Mouse (Mus musculus) inflammation-experienced regulatory T-cells, adult 16 weeks (primary cell): ENCODE results near the gene Pdcd4. TPM values are rescaled to one million over a fixed set of nuclear protein-coding genes. Genes with fewer than 3 reads are reported as not detected.

Experiments
- polyA plus RNA-seq: library from polyadenylated mRNA; unstranded; fragments of 100-300 nt; shearing (Covaris generic); gene quantifications from one replicate; pipeline ENCODE4 v1.2.1, GENCODE M21; 2017

Pdcd4 gene
- polyA plus RNA-seq: 162 TPM

DNA sequence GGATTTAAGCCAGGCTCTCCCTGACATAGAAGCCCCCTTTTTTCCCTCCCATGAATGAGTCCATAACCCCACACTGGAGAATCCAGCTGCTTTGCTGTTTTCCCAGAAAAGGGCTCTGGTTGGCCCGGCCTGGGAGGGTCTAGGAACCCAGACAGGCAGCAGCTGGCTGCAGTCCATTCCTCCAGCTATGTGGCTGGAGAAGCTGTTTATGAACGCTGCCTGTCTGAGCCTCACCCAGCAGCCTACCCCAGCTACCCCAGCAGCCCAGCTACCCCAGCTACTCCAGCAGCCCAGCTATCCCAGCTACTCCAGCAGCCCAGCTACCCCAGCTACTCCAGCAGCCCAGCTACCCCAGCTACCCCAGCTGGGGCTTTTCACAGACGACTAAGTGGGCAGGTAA is at the start of gene Pdcd4:
Gene Pdcd4, plus strand, starts transcription at position 171 of the 400 bp plus-strand sequence.

GRCm38 (mm10) chr19:53943802-53944785 is 52.1 kb downstream of the Pdcd4 start, which contains the start of the genes Shoc2 and Bbip1:
Gene Shoc2, plus strand, starts transcription at chr19:53944306.
Gene Bbip1, minus strand, starts transcription at chr19:53944627.

Other genes starting within 250 kb of the Pdcd4 start
- 0.35 TPM for gene Rbm20, start 214.9 kb upstream of the Pdcd4 start, polyA plus RNA-seq
- gene Shoc2, start 52.1 kb downstream of the Pdcd4 start, polyA plus RNA-seq: 78.5 TPM
- 98.8 TPM for gene Bbip1, start 52.4 kb downstream of the Pdcd4 start, polyA plus RNA-seq
- not detected for gene Adra2a, start 151.9 kb downstream of the Pdcd4 start, polyA plus RNA-seq